Mouse (Mus musculus) adrenal gland, postnatal 25 days (tissue): Measurements from ENCODE around the gene Ryr1. TPM values are rescaled to one million over a fixed set of nuclear protein-coding genes. Genes with fewer than 3 reads are reported as not detected.

ENCODE experiments used
- DNase-seq: peaks from one replicate; pipeline ENCODE4 v3.0.0; 2021; ENCODE audit warnings: mixed read lengths
- microRNA-seq, 2 experiments: library from miRNA; unstranded; fragments of <30 nt; microRNA quantifications; one replicate each; pipeline ENCODE4 v1.2.0; 2021
- total RNA-seq: library from RNA; stranded (reverse); gene quantifications from 2 replicates; pipeline ENCODE4 v1.2.3, GENCODE M21; 2021

Gene Ryr1
- total RNA-seq, 1 experiment from 2014 or later: 0.18 TPM

- DNase-seq: no peak
Measured at GRCm38 (mm10) chr7:28960354-28961046, 164.5 kb downstream of the Ryr1 start.

DNA sequence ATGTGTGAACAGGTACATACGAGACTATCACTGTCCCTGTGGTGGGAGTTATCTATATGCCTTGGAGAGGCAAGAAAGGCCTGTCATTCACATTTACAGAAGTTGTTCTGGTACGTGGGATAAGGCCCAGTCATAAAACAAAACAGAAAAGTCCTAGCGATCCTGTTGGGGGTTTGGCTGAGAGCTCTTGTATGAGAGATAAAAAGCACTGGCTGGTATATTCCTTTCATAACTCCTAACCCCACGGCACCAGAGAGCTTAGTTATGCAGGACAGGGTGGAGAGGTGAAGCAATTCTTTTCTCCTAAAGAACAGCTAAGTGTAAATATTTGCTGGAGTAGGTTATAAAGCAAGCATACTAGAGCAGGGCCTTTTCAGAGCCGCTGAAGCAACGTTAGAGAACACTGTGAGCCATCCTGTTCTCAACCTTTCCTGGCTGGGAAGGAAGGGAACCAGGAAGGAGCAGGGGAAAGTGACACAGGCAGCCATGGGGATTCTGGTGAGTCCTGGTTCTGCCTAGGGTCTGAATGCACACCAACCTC is 165.4 kb downstream of the Ryr1 start:
- DNase-seq: no peak

GRCm38 (mm10) chr7:28958770-28959169 is 166.2 kb downstream of the Ryr1 start:
- DNase-seq: no peak

DNA sequence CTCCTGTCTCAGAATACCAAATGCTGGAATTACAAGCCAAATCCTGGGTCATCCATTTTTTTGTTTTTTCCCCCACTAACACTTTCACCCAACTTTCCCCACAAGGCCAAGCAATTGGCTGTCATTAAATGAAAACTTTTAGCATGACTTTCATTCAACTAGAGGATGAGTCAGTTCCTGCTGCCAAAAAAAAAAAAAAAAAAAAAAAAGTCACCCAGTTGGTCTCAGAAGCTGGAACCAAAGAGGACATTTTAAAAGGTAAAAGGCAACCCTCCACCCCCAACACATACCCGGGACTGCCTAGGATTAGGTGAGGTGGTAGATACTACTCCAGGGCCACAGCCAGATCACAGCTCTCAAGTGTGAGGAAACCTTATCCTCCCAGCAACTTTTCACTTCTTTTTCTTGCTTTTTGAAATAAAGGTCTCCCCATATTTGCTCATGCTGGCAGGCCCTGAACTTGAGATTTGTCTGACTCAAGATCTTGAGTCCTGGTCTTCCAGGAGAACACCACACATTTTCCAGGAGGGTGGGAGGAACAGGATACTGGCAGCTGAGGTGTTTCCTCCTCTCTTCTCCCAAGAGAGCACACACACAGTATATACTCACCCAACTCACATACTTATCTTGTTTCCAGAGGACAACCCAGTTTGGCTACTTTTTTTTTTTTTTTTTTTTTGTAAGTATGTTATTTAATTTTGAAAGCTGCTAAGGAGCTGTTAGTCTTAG is 166.8 kb downstream of the Ryr1 start:
- DNase-seq: no peak

DNA sequence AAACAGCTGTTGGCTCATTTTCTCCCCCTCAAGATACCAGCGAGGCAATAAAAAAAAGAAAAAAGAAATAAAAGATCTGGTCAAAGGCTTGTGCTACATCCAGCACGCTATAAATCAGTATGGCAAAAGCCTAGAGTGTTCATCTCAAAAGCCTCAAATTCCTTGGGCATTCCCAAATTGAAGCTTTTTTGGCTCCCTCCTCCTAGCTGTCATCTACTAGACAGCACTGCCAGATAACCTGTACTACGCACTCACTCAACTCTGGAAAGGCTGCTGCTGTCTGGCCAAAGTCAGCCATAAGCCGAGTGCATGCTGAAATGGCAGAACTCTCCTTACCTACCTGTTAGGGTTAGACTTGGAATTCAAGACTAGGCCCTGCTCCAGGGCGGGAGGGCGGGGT is 167.7 kb downstream of the Ryr1 start:
- DNase-seq: no peak

DNA sequence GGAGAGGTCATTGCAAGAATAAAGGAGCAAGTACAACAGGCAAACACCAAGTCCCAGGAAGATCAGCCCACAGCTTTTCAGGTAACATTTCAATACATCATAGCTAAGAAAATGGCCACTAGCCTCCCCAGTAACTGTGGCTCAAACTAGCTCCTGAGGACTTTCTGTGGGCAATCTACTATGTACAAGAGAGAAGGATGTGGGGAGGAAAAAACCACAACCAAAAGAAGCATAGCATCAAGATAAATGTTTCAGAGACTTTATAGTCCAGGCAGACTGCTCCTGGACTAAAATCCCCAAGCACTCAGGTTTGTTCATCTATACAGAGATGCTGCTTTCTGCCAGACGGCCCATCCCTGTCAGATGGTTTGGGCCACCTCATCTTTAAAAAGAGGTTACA is 168.7 kb downstream of the Ryr1 start:
- DNase-seq: no peak

DNA sequence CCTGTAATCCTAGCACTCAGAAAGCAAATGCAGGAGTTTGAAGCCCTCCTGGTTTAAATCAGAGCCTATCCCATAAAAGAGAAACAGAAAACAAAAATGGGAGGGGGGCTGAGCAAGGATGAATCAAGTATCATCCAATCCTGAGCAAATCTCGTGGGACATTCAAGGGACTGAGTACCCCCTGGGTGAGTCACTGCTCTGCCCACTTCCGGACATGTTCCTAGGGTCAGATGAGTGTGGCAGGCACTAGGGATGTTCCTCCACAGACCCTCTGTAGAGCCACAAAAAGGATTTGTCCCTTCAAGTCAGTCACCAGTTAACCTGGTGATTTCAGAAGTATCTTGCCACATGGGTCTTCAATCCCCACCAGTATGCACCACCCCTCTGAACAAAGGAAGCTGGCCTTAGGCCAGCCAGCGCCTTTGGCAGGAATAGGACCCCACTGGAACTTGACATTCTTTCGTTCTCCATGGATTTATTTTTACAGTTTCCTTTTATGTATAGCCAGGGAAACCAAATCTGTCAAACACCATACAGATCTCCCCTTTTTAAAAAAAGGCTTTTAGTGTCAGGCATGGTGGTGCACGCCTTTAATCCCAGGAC is 169.6 kb downstream of the Ryr1 start:
- DNase-seq: no peak

DNA sequence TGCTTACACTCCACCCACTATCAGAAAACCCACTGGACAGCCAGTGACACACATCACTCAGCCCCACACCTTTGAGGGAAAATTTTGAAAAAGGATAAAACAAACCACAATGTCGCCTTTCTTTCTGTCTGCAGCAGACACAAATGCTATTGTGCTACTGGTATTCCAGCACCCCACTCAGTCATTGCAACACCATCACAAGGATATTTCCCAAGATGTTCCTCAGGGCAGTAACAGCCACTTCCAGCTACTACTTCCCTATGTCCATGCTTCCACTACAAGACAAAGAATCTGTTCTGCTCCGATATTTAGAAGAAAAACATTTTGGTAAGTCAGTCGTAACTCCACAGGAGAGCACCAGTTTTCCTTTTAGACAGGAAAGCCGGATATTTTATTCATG is 170.2 kb downstream of the Ryr1 start:
- no peak for DNase-seq

DNA sequence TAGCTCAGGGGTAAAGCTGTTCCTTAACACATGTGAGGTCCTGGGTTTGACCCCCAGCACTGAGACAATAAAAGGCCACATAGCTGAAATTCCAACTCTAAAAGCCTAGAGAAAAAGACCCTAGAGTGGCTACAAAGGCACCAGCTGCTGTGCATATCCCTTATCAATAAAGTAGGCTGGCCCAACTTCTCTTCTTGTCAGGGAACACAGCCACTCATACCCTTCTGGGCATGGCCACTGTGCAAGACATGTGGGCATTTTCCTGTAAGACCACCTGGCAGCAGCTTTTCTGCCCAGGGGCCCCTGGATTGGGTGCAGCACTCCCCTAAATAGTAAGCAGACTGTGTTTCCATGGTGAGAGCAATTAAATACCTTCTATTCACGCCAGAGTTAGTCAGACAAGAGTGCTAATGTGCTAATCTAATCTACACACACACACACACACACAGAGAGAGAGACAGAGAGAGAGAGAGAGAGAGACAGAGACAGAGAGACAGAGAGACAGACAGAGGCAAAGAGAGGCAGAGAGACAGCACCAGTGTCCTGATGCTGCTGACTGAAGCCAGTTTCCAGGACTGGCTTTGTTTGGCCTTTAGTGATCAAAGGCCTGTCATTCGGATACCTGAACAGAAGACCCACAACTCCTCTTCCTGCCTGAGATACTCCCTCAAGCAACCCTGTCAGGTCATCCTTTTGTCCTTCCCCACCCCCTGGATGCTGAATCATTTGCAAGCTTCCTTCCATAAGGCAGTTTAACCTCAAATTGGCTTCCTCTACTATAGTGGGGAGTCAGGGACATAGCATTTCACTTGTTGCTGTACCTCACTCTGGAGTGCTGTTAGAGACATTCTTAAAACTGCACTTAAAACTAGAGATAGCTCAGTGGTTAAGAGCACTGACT is 171.3 kb downstream of the Ryr1 start:
- no peak for DNase-seq

Small RNA genes within 50 kb of the gene (microRNA-seq; reads per million reads assigned to microRNA genes)
- gene Gm44408 (0 reads per million in 2 experiments), gene Mir1963 (0 reads per million in 2 experiments)

Other genes with a start within 250 kb of the Ryr1 start
- 0.21 TPM in 1 of 2 replicates, not detected in the other for gene Capn12, start 243.8 kb downstream of the Ryr1 start, total RNA-seq
- gene Actn4, start 162.8 kb downstream of the Ryr1 start, total RNA-seq: 204 and 206 TPM in 2 replicates
- gene Eif3k, start 143.3 kb downstream of the Ryr1 start, total RNA-seq: 222 and 254 TPM in 2 replicates
- 1.1 and 1.4 TPM in 2 replicates for gene Map4k1, start 143.1 kb downstream of the Ryr1 start, total RNA-seq
- gene Rasgrp4, start 9.7 kb upstream of the Ryr1 start, total RNA-seq: 0.90 and 1.7 TPM in 2 replicates
- 14.4 and 15.7 TPM in 2 replicates for gene Fam98c, start 31.1 kb upstream of the Ryr1 start, total RNA-seq
- gene Ggn, start 45.0 kb upstream of the Ryr1 start, total RNA-seq: 1.3 and 1.4 TPM in 2 replicates
- gene Spred3, start 45.2 kb upstream of the Ryr1 start, total RNA-seq: 7.4 and 11.0 TPM in 2 replicates
- 176 and 192 TPM in 2 replicates for gene Psmd8, start 55.5 kb upstream of the Ryr1 start, total RNA-seq
- 0.67 and 2.8 TPM in 2 replicates for gene Catsperg1, start 88.9 kb upstream of the Ryr1 start, total RNA-seq
- gene Kcnk6, start 107.3 kb upstream of the Ryr1 start, total RNA-seq: 1.1 and 1.6 TPM in 2 replicates
- gene Yif1b, start 113.2 kb upstream of the Ryr1 start, total RNA-seq: 43.6 and 49.3 TPM in 2 replicates
- 0.86 and 2.0 TPM in 2 replicates for gene 2200002D01Rik, start 123.3 kb upstream of the Ryr1 start, total RNA-seq
- 23.0 and 36.9 TPM in 2 replicates for gene Spint2, start 156.7 kb upstream of the Ryr1 start, total RNA-seq
- 5.5 and 6.7 TPM in 2 replicates for gene Ppp1r14a, start 164.1 kb upstream of the Ryr1 start, total RNA-seq
- 0.95 and 1.6 TPM in 2 replicates for gene Dpf1, start 178.8 kb upstream of the Ryr1 start, total RNA-seq